Mouse (Mus musculus): ENCODE results near the gene Hoxb8. TPM values are rescaled to one million over a fixed set of nuclear protein-coding genes. Genes with fewer than 3 reads are reported as not detected.

Gene Hoxb8
- total RNA-seq, 2 experiments from 2014 or later: not detected

GRCm38 (mm10) chr11:96316696-96317607 lies 35.2 kb downstream of the Hoxb8 start:
- DNase-seq: no peak

GRCm38 (mm10) chr11:96317608-96318367 lies 36.1 kb downstream of the Hoxb8 start, which contains the start of gene Hoxb4:
Gene Hoxb4, plus strand, starts transcription at chr11:96318267.
- no peak for DNase-seq

GRCm38 (mm10) chr11:96318368-96319070 lies 36.8 kb downstream of the Hoxb8 start:
- DNase-seq: no peak

GRCm38 (mm10) chr11:96319071-96319902 lies 37.6 kb downstream of the Hoxb8 start:
- no peak for DNase-seq

GRCm38 (mm10) chr11:96319910-96320309 lies 38.2 kb downstream of the Hoxb8 start:
- DNase-seq: no peak

GRCm38 (mm10) chr11:96320688-96321087 lies 39.0 kb downstream of the Hoxb8 start:
- no peak for DNase-seq

- no peak for DNase-seq
These were observed 40.1 kb downstream of the Hoxb8 start for GRCm38 (mm10) chr11:96321846-96322245.

GRCm38 (mm10) chr11:96322738-96323137 lies 41.0 kb downstream of the Hoxb8 start:
- no peak for DNase-seq

GRCm38 (mm10) chr11:96323154-96323553 lies 41.4 kb downstream of the Hoxb8 start, which contains the start of gene Hoxb3:
Gene Hoxb3, plus strand, starts transcription at chr11:96323326.
- DNase-seq: no peak

- no peak for DNase-seq
These were observed 42.4 kb downstream of the Hoxb8 start for GRCm38 (mm10) chr11:96324125-96324524.

- DNase-seq: no peak
These were observed 43.3 kb downstream of the Hoxb8 start for GRCm38 (mm10) chr11:96324965-96325364.

GRCm38 (mm10) chr11:96325747-96326212 lies 44.1 kb downstream of the Hoxb8 start:
- DNase-seq: no peak

GRCm38 (mm10) chr11:96326705-96327104 lies 45.0 kb downstream of the Hoxb8 start:
- DNase-seq: no peak

GRCm38 (mm10) chr11:96327122-96327521 lies 45.4 kb downstream of the Hoxb8 start:
- no peak for DNase-seq

- DNase-seq: no peak
These were observed 46.0 kb downstream of the Hoxb8 start for GRCm38 (mm10) chr11:96327750-96328149.

- no peak for DNase-seq
These were observed 46.9 kb downstream of the Hoxb8 start for GRCm38 (mm10) chr11:96328605-96329004.

GRCm38 (mm10) chr11:96332105-96332504 lies 50.4 kb downstream of the Hoxb8 start:
- DNase-seq: no peak

- no peak for DNase-seq
These were observed 50.9 kb downstream of the Hoxb8 start for GRCm38 (mm10) chr11:96332618-96333032.

GRCm38 (mm10) chr11:96333241-96334001 lies 51.7 kb downstream of the Hoxb8 start:
- no peak for DNase-seq

- DNase-seq: no peak
These were observed 52.3 kb downstream of the Hoxb8 start for GRCm38 (mm10) chr11:96334002-96334364.

Data from layer of hippocampus, postnatal 36 days (tissue).